Mouse (Mus musculus) small intestine, adult 2 months (tissue): ENCODE results near the gene Hist1h3b.

Source experiments
- CTCF ChIP-seq: fragments of 200-500 bp; IDR thresholded peaks from 2 replicates; pipeline ENCODE4 v1.5.1; 2012; ENCODE audit warnings: low read depth, mild to moderate bottlenecking, control low read depth, inconsistent platforms, low read length, moderate library complexity, mixed read lengths; ENCODE audit not compliant: insufficient replicate concordance, insufficient read length; ENCODE audit errors: extremely low read depth
- POLR2A ChIP-seq: fragments of 200-500 bp; IDR thresholded peaks from 2 replicates; pipeline ENCODE4 v1.6.1; 2012; ENCODE audit warnings: low read depth, mild to moderate bottlenecking, control low read depth, inconsistent platforms, low read length, moderate library complexity

DNA sequence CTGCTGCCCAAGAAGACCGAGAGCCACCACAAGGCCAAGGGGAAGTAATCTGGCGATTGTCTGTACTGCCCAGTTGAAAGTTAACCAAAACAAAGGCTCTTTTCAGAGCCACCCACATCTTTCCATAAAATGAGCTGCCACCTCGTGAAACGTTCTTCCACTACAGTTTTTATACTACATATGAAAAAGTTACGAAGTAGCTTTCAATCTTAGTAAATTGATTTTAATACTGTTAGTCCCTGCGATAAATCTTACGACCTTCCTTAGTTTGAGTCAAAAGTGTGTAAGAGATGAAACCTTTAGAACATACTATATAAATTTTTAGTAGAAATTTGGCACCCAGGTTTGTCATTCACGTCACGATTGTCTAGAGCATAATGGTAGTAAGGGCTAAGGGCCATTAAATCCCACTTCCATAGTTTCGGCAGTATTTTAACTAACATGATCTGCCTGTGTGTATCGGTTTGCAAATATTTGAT lies 550 bp upstream of the Hist1h3b start:
- TF ChIP-seq POLR2A = no peak
- TF ChIP-seq CTCF = no peak
